ENCODE assay signal across 14 mouse cellular contexts in the genomic region with DNA sequence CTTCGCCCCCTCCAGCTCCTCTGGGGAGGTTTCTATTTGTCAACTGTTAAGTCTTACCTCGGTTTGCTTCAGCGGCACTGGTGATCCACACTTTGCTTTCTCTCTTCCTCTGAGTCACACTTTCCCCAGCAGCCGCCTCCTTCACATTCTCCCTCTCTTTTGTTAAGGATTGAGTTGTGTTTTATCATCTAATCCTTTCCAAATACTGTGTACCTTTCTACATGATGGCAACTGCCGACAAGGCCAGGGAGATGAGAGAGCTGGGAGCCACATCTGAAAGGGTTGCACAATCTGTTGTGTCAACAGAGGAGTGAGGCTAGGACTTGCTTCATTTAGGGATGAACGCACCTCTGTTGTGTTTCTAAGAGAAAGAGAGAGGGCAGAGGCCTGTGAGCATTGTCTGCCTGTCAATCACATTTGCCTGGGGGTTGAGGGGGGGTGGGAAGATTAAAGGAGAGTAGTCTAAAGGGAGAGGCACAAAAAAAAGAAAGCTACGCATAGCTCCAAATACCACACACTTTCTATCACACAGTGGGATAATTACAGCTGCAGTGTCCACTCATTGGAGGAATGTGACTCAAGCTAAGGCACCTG.
DNase-seq lines count a peak whose midpoint lies in the region; ATAC-seq and TF ChIP-seq lines count a peak whose summit lies in the region.
"Had no signal": no experiment of that assay in that cellular context is flagged by ENCODE, and none has a peak within 500 bp of the region (broad histone marks: within the 10 kb centered on the region; RNA-seq: fewer than 3 reads in every experiment).

No protein-coding gene starts in this region.

- H3K27ac ChIP-seq in hindbrain, embryonic 14.5 days: 0 out of 2 replicates have a peak overlapping the region, but pooled peaks have one; percentile 9
- no peak overlapping the region for H3K27ac ChIP-seq in hindbrain, embryonic 13.5 days
- no peak overlapping the region for H3K27ac ChIP-seq in midbrain, embryonic 12.5 days (replicated peaks)
- no peak overlapping the region for H3K27ac ChIP-seq in stomach, postnatal 0 days (replicated peaks)
- H3K27ac ChIP-seq: embryonic facial prominence, embryonic 15.5 days; kidney, postnatal 0 days had no signal

- H3K27me3 ChIP-seq in hindbrain, embryonic 14.5 days (ENCODE audit: control insufficient read depth, insufficient read depth, low read length): no peaks in the 10 kb centered on the region
- H3K27me3 ChIP-seq in hindbrain, embryonic 13.5 days: 0 out of 2 replicates have a peak, but pooled peaks cover 3% of the 10 kb centered on the region
- peaks cover 33% of the 10 kb centered on the region for H3K27me3 ChIP-seq in midbrain, embryonic 12.5 days
- H3K27me3 ChIP-seq in stomach, postnatal 0 days (ENCODE audit: control insufficient read depth, insufficient read depth, low read length): no peaks in the 10 kb centered on the region
- H3K27me3 ChIP-seq: embryonic facial prominence, embryonic 15.5 days; Patski had no signal

- TF ChIP-seq CTCF in stomach, postnatal 0 days (IDR thresholded peaks at IDR 0.05; ENCODE audit: low read depth): no peak

- DNase-seq in embryo, embryonic 10 days (ENCODE audit: low spot score): peak; percentile 9
- no peak for DNase-seq in embryo, embryonic 9.5 days (ENCODE audit: extremely low spot score)
- DNase-seq in hindbrain, embryonic 14.5 days (ENCODE audit: low spot score): no peak
- no peak for DNase-seq in stomach, postnatal 0 days (ENCODE audit: low spot score)
- DNase-seq in kidney, postnatal 10 days: no peak
- DNase-seq in spleen, postnatal 14 days (ENCODE audit: low spot score in 2 of 2): no peak
- DNase-seq: cerebellum, adult 8-10 months; right cerebral cortex, postnatal 4 days; thymus, postnatal 25 days had no signal

- no peaks in the 10 kb centered on the region for H3K36me3 ChIP-seq in hindbrain, embryonic 14.5 days (replicated peaks; ENCODE audit: control insufficient read depth, insufficient read depth)
- no peaks in the 10 kb centered on the region for H3K36me3 ChIP-seq in hindbrain, embryonic 13.5 days
- no peaks in the 10 kb centered on the region for H3K36me3 ChIP-seq in midbrain, embryonic 12.5 days
- H3K36me3 ChIP-seq in stomach, postnatal 0 days (ENCODE audit: control insufficient read depth, insufficient read depth, low read length): no peaks in the 10 kb centered on the region
- H3K36me3 ChIP-seq: embryonic facial prominence, embryonic 15.5 days had no signal

- H3K9ac ChIP-seq in hindbrain, embryonic 14.5 days: no peak overlapping the region
- H3K9ac ChIP-seq in hindbrain, embryonic 13.5 days: no peak overlapping the region
- H3K9ac ChIP-seq in midbrain, embryonic 12.5 days (replicated peaks): no peak overlapping the region
- no peak overlapping the region for H3K9ac ChIP-seq in stomach, postnatal 0 days (ENCODE audit: low read length)
- H3K9ac ChIP-seq: embryonic facial prominence, embryonic 15.5 days had no signal

- TF ChIP-seq EP300 in stomach, postnatal 0 days (optimal IDR thresholded peaks at IDR 0.05): peak; percentile 34

- no peaks in the 10 kb centered on the region for H3K9me3 ChIP-seq in hindbrain, embryonic 14.5 days (ENCODE audit: control insufficient read depth, low read length)
- H3K9me3 ChIP-seq in hindbrain, embryonic 13.5 days: no peaks in the 10 kb centered on the region
- no peaks in the 10 kb centered on the region for H3K9me3 ChIP-seq in midbrain, embryonic 12.5 days
- no peaks in the 10 kb centered on the region for H3K9me3 ChIP-seq in stomach, postnatal 0 days (ENCODE audit: control insufficient read depth, low read length)
- H3K9me3 ChIP-seq: embryonic facial prominence, embryonic 15.5 days had no signal

- ATAC-seq in hindbrain, embryonic 14.5 days (ENCODE audit: low FRiP score): no peak
- no peak for ATAC-seq in hindbrain, embryonic 13.5 days (ENCODE audit: low FRiP score)
- peak; percentile 63; the same call in 1 of the 2 replicates for ATAC-seq in midbrain, embryonic 12.5 days (ENCODE audit: low FRiP score, low read depth)
- ATAC-seq in stomach, postnatal 0 days (ENCODE audit: low FRiP score, low TSS enrichment): peak; percentile 54; the same call in 1 of the 2 replicates
- ATAC-seq: Patski had no signal

- H3K4me2 ChIP-seq in hindbrain, embryonic 14.5 days (replicated peaks): no peak overlapping the region
- H3K4me2 ChIP-seq in hindbrain, embryonic 13.5 days: no peak overlapping the region
- H3K4me2 ChIP-seq in midbrain, embryonic 12.5 days (replicated peaks): peak overlapping the region; percentile 4; the same call in 1 of the 2 replicates
- no peak overlapping the region for H3K4me2 ChIP-seq in stomach, postnatal 0 days (replicated peaks; ENCODE audit: low read depth)
- H3K4me2 ChIP-seq: embryonic facial prominence, embryonic 15.5 days had no signal

- WGBS in hindbrain, embryonic 14.5 days: 21% methylated on average over 7 of the region's 7 CpGs
- 23% methylated on average over 7 of the region's 7 CpGs for WGBS in hindbrain, embryonic 13.5 days
- WGBS in midbrain, embryonic 12.5 days: 13% methylated on average over 7 of the region's 7 CpGs
- 40% methylated on average over 7 of the region's 7 CpGs for WGBS in stomach, postnatal 0 days

- no peak overlapping the region for H3K4me3 ChIP-seq in hindbrain, embryonic 14.5 days (replicated peaks; ENCODE audit: low read length)
- no peak overlapping the region for H3K4me3 ChIP-seq in hindbrain, embryonic 13.5 days
- H3K4me3 ChIP-seq in midbrain, embryonic 12.5 days: no peak overlapping the region
- no peak overlapping the region for H3K4me3 ChIP-seq in stomach, postnatal 0 days (ENCODE audit: low read depth, low read length)
- H3K4me3 ChIP-seq: embryonic facial prominence, embryonic 15.5 days had no signal

- H3K4me1 ChIP-seq in hindbrain, embryonic 14.5 days (replicated peaks; ENCODE audit: control insufficient read depth, insufficient read depth, low read length): no peaks in the 10 kb centered on the region; the same call in 1 of the 2 replicates
- peaks cover 16% of the 10 kb centered on the region; the same call in 1 of the 2 replicates for H3K4me1 ChIP-seq in hindbrain, embryonic 13.5 days (replicated peaks)
- peaks cover 12% of the 10 kb centered on the region for H3K4me1 ChIP-seq in midbrain, embryonic 12.5 days
- H3K4me1 ChIP-seq in stomach, postnatal 0 days (replicated peaks; ENCODE audit: control insufficient read depth, insufficient read depth): no peaks in the 10 kb centered on the region

Comparison
In these comparisons a context has a peak if more than half of its experiments do, and no peak if none do; other contexts are left out.
1. ATAC-seq: peak in midbrain, embryonic 12.5 days (single experiment) and stomach, postnatal 0 days (single experiment); none in hindbrain, embryonic 14.5 days (single experiment) and hindbrain, embryonic 13.5 days (single experiment).